Mouse (Mus musculus): Measurements from ENCODE around the gene Stbd1. TPM values are rescaled to one million over a fixed set of nuclear protein-coding genes. Genes with fewer than 3 reads are reported as not detected.

Stbd1 gene
- polyA plus RNA-seq (2015; fragmentation: Nextera tagmentation; extraction: Ambion mirVana) = 17.0 and 18.3 TPM in 2 replicates

GRCm38 (mm10) chr5:92602691-92603690 is at the start of gene Stbd1:
Gene Stbd1, plus strand, starts transcription at chr5:92603041.
- peak within 1 kb of the TSS; percentile 54 for H3K9ac ChIP-seq (replicated peaks)
- ATAC-seq (ENCODE audit: low FRiP score) = peak; percentile 91
- H3K36me3 ChIP-seq = no peaks in the 10 kb centered on the region
- under 1% methylated on average over 64 of the region's 69 CpGs for WGBS
- H3K4me2 ChIP-seq = peak within 1 kb of the TSS; percentile 88
- peaks cover 12% of the 10 kb centered on the region for H3K4me1 ChIP-seq
- H3K4me3 ChIP-seq (replicated peaks) = peak within 1 kb of the TSS; percentile 55
- H3K9me3 ChIP-seq (replicated peaks) = no peaks in the 10 kb centered on the region
- 0 out of 2 replicates have a peak, but pooled peaks cover 4% of the 10 kb centered on the region for H3K27me3 ChIP-seq (replicated peaks)
- no peak within 1 kb of the TSS for H3K27ac ChIP-seq (replicated peaks)

- no peaks in the 10 kb centered on the region for H3K9me3 ChIP-seq (replicated peaks)
- no peaks in the 10 kb centered on the region for H3K36me3 ChIP-seq
- no peaks in the 10 kb centered on the region for H3K4me1 ChIP-seq
- no peak overlapping the region for H3K4me2 ChIP-seq
- WGBS = 73% methylated on average over 3 of the region's 3 CpGs
- no peak overlapping the region for H3K9ac ChIP-seq (replicated peaks)
- no peak overlapping the region for H3K27ac ChIP-seq (replicated peaks)
- H3K4me3 ChIP-seq (replicated peaks) = no peak overlapping the region
- no peaks in the 10 kb centered on the region for H3K27me3 ChIP-seq (replicated peaks)
- ATAC-seq (ENCODE audit: low FRiP score) = no peak
Measured at GRCm38 (mm10) chr5:92553939-92554338, 48.9 kb upstream of the Stbd1 start.

- H3K4me1 ChIP-seq = no peaks in the 10 kb centered on the region
- H3K27me3 ChIP-seq (replicated peaks) = no peaks in the 10 kb centered on the region
- no peak overlapping the region for H3K4me3 ChIP-seq (replicated peaks)
- H3K27ac ChIP-seq (replicated peaks) = no peak overlapping the region
- H3K9me3 ChIP-seq (replicated peaks) = no peaks in the 10 kb centered on the region
- no peak overlapping the region for H3K4me2 ChIP-seq
- ATAC-seq (ENCODE audit: low FRiP score) = no peak
- WGBS = 81% methylated on average over 4 of the region's 4 CpGs
- no peaks in the 10 kb centered on the region for H3K36me3 ChIP-seq
- no peak overlapping the region for H3K9ac ChIP-seq (replicated peaks)
Measured at GRCm38 (mm10) chr5:92554443-92554842, 48.4 kb upstream of the Stbd1 start.

GRCm38 (mm10) chr5:92554891-92555511 is 47.8 kb upstream of the Stbd1 start, which contains the start of gene Fam47e:
Gene Fam47e, plus strand, starts transcription at chr5:92555069.
- ATAC-seq (ENCODE audit: low FRiP score) = peak; percentile 85
- no peak within 1 kb of the TSS for H3K4me2 ChIP-seq

GRCm38 (mm10) chr5:92555905-92556304 is 46.9 kb upstream of the Stbd1 start:
- Histone ChIP-seq H3K9ac (replicated peaks) (no peak overlapping the region), H3K27ac (replicated peaks) (no peak overlapping the region), H3K4me1 (no peaks in the 10 kb centered on the region), H3K4me3 (replicated peaks) (no peak overlapping the region), H3K9me3 (replicated peaks) (no peaks in the 10 kb centered on the region), H3K27me3 (replicated peaks) (no peaks in the 10 kb centered on the region), H3K36me3 (no peaks in the 10 kb centered on the region), H3K4me2 (no peak overlapping the region)
- ATAC-seq (ENCODE audit: low FRiP score) = no peak
- WGBS = 98% methylated on average over 1 of the region's 1 CpGs

More at GRCm38 (mm10) chr5:92554891-92555511, 47.8 kb upstream of the Stbd1 start, which contains the start of gene Fam47e:
- H3K4me1 ChIP-seq = no peaks in the 10 kb centered on the region
- H3K9ac ChIP-seq (replicated peaks) = no peak within 1 kb of the TSS
- no peaks in the 10 kb centered on the region for H3K36me3 ChIP-seq
- H3K27ac ChIP-seq (replicated peaks) = 0 out of 2 replicates have a peak within 1 kb of the TSS, but pooled peaks have one; percentile 18
- no peaks in the 10 kb centered on the region for H3K9me3 ChIP-seq (replicated peaks)
- H3K4me3 ChIP-seq (replicated peaks) = no peak within 1 kb of the TSS
- WGBS = 71% methylated on average over 16 of the region's 16 CpGs
- H3K27me3 ChIP-seq (replicated peaks) = no peaks in the 10 kb centered on the region

- 94% methylated on average over 1 of the region's 1 CpGs for WGBS
- Histone ChIP-seq H3K9me3 (replicated peaks) (no peaks in the 10 kb centered on the region), H3K27ac (replicated peaks) (no peak overlapping the region), H3K4me3 (replicated peaks) (no peak overlapping the region), H3K27me3 (replicated peaks) (no peaks in the 10 kb centered on the region), H3K9ac (replicated peaks) (no peak overlapping the region), H3K4me2 (no peak overlapping the region), H3K36me3 (no peaks in the 10 kb centered on the region), H3K4me1 (no peaks in the 10 kb centered on the region)
- ATAC-seq (ENCODE audit: low FRiP score) = no peak
Measured at GRCm38 (mm10) chr5:92557508-92557907, 45.3 kb upstream of the Stbd1 start.

- WGBS = 88% methylated on average over 2 of the region's 2 CpGs
- no peak for ATAC-seq (ENCODE audit: low FRiP score)
- no peaks in the 10 kb centered on the region for H3K9me3 ChIP-seq (replicated peaks)
Measured at GRCm38 (mm10) chr5:92560201-92560600, 42.6 kb upstream of the Stbd1 start.

GRCm38 (mm10) chr5:92562002-92562401 is 40.8 kb upstream of the Stbd1 start:
- no peak overlapping the region for H3K4me2 ChIP-seq
- 84% methylated on average over 13 of the region's 13 CpGs for WGBS
- no peak overlapping the region for H3K27ac ChIP-seq (replicated peaks)
- no peaks in the 10 kb centered on the region for H3K27me3 ChIP-seq (replicated peaks)
- no peak for ATAC-seq (ENCODE audit: low FRiP score)
- no peaks in the 10 kb centered on the region for H3K4me1 ChIP-seq
- no peak overlapping the region for H3K9ac ChIP-seq (replicated peaks)
- H3K9me3 ChIP-seq (replicated peaks) = no peaks in the 10 kb centered on the region
- H3K36me3 ChIP-seq = no peaks in the 10 kb centered on the region
- no peak overlapping the region for H3K4me3 ChIP-seq (replicated peaks)

More at GRCm38 (mm10) chr5:92560201-92560600, 42.6 kb upstream of the Stbd1 start:
- Histone ChIP-seq H3K4me3 (replicated peaks) (no peak overlapping the region), H3K36me3 (no peaks in the 10 kb centered on the region), H3K4me1 (no peaks in the 10 kb centered on the region), H3K4me2 (no peak overlapping the region), H3K27me3 (replicated peaks) (no peaks in the 10 kb centered on the region), H3K9ac (replicated peaks) (no peak overlapping the region), H3K27ac (replicated peaks) (no peak overlapping the region)

- Histone ChIP-seq H3K27me3 (replicated peaks) (no peaks in the 10 kb centered on the region), H3K27ac (replicated peaks) (no peak overlapping the region), H3K36me3 (no peaks in the 10 kb centered on the region), H3K9ac (replicated peaks) (no peak overlapping the region), H3K9me3 (replicated peaks) (no peaks in the 10 kb centered on the region), H3K4me1 (no peaks in the 10 kb centered on the region), H3K4me2 (no peak overlapping the region), H3K4me3 (replicated peaks) (no peak overlapping the region)
- ATAC-seq (ENCODE audit: low FRiP score) = no peak
- WGBS = 94% methylated on average over 4 of the region's 4 CpGs
Measured at GRCm38 (mm10) chr5:92571232-92571631, 31.6 kb upstream of the Stbd1 start.

- no peak overlapping the region for H3K9ac ChIP-seq (replicated peaks)
- ATAC-seq (ENCODE audit: low FRiP score) = no peak
- WGBS = 88% methylated on average over 14 of the region's 14 CpGs
Measured at GRCm38 (mm10) chr5:92579559-92579958, 23.3 kb upstream of the Stbd1 start.

GRCm38 (mm10) chr5:92585932-92586331 is 16.9 kb upstream of the Stbd1 start:
- H3K9ac ChIP-seq (replicated peaks) = no peak overlapping the region
- H3K27ac ChIP-seq (replicated peaks) = no peak overlapping the region
- H3K36me3 ChIP-seq = no peaks in the 10 kb centered on the region
- no peaks in the 10 kb centered on the region for H3K27me3 ChIP-seq (replicated peaks)
- H3K9me3 ChIP-seq (replicated peaks) = no peaks in the 10 kb centered on the region
- no peak overlapping the region for H3K4me2 ChIP-seq
- no peak for ATAC-seq (ENCODE audit: low FRiP score)
- H3K4me1 ChIP-seq = no peaks in the 10 kb centered on the region
- WGBS = 56% methylated on average over 10 of the region's 10 CpGs
- no peak overlapping the region for H3K4me3 ChIP-seq (replicated peaks)

More at GRCm38 (mm10) chr5:92579559-92579958, 23.3 kb upstream of the Stbd1 start:
- no peak overlapping the region for H3K27ac ChIP-seq (replicated peaks)
- H3K36me3 ChIP-seq = no peaks in the 10 kb centered on the region
- H3K4me3 ChIP-seq (replicated peaks) = no peak overlapping the region
- no peak overlapping the region for H3K4me2 ChIP-seq
- no peaks in the 10 kb centered on the region for H3K4me1 ChIP-seq
- H3K9me3 ChIP-seq (replicated peaks) = no peaks in the 10 kb centered on the region
- H3K27me3 ChIP-seq (replicated peaks) = no peaks in the 10 kb centered on the region
